Mouse (Mus musculus): ENCODE data around the gene Iapp. TPM values are rescaled to one million over a fixed set of nuclear protein-coding genes. Genes with fewer than 3 reads are reported as not detected.
"Not testable (repeated sequence)": the region's sequence is repeated elsewhere in the genome, so short reads cannot be mapped to it uniquely, and the experiment has no call there.

The Iapp gene
- polyA plus RNA-seq (2012; rRNA removed): not detected in 2 replicates
- polyA plus RNA-seq (2014; fragmentation: Nextera tagmentation; extraction: Ambion mirVana): not detected in 2 replicates

DNA sequence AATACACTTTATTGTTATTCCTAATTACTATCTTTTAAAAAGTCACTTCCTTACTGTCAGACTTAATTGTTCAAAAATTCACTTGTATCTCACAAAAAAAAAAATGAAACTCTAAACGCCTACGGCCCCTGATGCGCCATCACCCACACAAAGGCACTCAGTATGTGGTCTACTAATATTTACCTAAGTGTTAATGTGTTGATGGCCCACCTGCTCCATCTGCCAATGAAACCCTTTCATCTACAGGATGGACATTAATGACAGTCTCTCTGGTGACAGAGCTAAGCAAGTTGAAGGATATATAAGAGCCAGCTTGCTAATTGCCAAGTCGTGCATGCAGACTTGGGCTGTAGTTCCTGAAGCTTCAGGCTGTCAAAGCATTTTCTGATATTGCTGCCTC is at the start of gene Iapp:
Gene Iapp (plus strand): TSS at position 326 of the 400 bp plus-strand sequence.
- DNase-seq (ENCODE audit: low spot score): no peak
- WGBS: 56% methylated on average over 4 of the region's 4 CpGs
- no peak for ATAC-seq (ENCODE audit: low FRiP score, low read depth)

DNA sequence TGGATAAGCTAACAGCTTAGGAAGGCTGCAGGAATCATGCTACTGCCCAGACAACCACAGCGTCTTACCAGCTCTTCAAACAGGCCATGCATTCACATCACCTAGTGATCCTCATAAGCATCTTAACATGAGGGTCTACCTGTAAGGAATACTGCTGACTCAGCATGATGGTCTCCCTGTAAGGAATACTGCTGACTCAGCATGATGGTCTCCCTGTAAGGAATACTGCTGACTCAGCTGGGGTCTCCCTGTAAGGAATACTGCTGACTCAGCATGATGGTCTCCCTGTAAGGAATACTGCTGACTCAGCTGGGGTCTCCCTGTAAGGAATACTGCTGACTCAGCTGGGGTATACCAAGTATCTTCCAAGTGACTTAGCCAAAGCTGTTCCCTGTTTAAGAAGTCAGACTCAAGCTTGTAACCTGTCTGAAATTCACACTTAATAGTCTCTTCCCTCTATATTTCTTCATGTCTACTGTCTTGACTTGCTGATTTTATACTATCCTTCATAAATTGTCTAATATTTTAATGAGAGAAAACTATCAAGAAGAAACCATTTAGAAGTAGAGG is 47.4 kb upstream of the Iapp start:
- not testable (repeated sequence) for H3K9me3 ChIP-seq (ENCODE audit: control insufficient read depth, low read length); ATAC-seq (ENCODE audit: low FRiP score, low read depth); H3K27me3 ChIP-seq (ENCODE audit: control insufficient read depth, insufficient read depth, low read length); H3K9ac ChIP-seq (ENCODE audit: low read depth, low read length, severe bottlenecking); DNase-seq (ENCODE audit: low spot score); H3K4me2 ChIP-seq (replicated peaks; ENCODE audit: low read depth, low read length, severe bottlenecking); H3K36me3 ChIP-seq (ENCODE audit: control insufficient read depth, insufficient read depth, low read length); H3K4me1 ChIP-seq (ENCODE audit: control insufficient read depth, insufficient read depth, low read length); H3K27ac ChIP-seq (replicated peaks; ENCODE audit: low read depth, low read length); H3K4me3 ChIP-seq (replicated peaks; ENCODE audit: low read length)
- 83% methylated on average over 1 of the region's 1 CpGs for WGBS

More for the DNA sequence above, at the start of gene Iapp:
- no peak within 1 kb of the TSS for H3K9ac ChIP-seq (ENCODE audit: low read depth, low read length, severe bottlenecking)
- H3K36me3 ChIP-seq (ENCODE audit: control insufficient read depth, insufficient read depth, low read length): no peaks in the 10 kb centered on the region
- H3K9me3 ChIP-seq (ENCODE audit: control insufficient read depth, low read length): no peaks in the 10 kb centered on the region
- no peak for TF ChIP-seq POLR2A (IDR thresholded peaks at IDR 0.05; ENCODE audit: borderline replicate concordance, extremely low read depth, insufficient read depth, insufficient read length)
- no peak within 1 kb of the TSS for H3K4me2 ChIP-seq (replicated peaks; ENCODE audit: low read depth, low read length, severe bottlenecking)
- H3K4me1 ChIP-seq (ENCODE audit: control insufficient read depth, insufficient read depth, low read length): no peaks in the 10 kb centered on the region
- no peak within 1 kb of the TSS for H3K4me3 ChIP-seq (replicated peaks; ENCODE audit: low read length)
- no peaks in the 10 kb centered on the region for H3K27me3 ChIP-seq (ENCODE audit: control insufficient read depth, insufficient read depth, low read length)
- no peak within 1 kb of the TSS for H3K27ac ChIP-seq (replicated peaks; ENCODE audit: low read depth, low read length)

DNA sequence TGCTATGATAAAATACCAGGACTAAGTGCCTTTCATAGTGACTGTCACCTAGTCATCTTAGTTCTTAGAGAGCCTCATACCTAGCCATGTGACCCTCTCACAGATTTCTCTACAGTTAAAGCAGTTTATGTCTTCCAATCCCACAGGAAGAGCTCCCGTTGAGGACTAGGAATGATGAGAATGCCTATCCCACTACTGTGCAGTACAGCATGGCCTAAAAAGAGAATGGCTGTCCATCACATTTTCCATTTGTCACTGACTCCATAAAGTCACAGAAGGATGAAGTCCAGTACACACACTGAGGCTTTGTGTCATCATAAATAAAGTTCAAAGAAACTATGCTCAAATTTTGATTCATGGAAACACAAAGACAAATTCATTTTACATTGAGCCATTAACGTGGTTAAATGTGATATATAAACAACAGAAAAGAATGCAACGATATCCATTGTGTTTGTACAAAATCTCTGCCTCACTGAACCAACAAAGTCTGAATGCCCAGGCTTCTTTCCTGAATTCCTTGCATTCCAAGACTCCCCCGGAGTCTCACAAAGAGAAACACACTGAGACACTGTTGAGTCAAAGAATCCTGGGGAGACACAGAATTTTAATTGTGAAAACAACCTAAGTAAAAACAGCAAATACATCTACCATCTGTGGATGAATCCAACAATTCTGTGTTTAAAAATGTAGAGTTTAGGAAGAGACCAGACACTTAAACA is 22.3 kb upstream of the Iapp start:
- ATAC-seq (ENCODE audit: low FRiP score, low read depth) (no peak), DNase-seq (ENCODE audit: low spot score) (no peak)
- Histone ChIP-seq H3K4me1 (ENCODE audit: control insufficient read depth, insufficient read depth, low read length) (no peaks in the 10 kb centered on the region), H3K36me3 (ENCODE audit: control insufficient read depth, insufficient read depth, low read length) (no peaks in the 10 kb centered on the region), H3K4me2 (replicated peaks; ENCODE audit: low read depth, low read length, severe bottlenecking) (no peak overlapping the region), H3K9ac (ENCODE audit: low read depth, low read length, severe bottlenecking) (no peak overlapping the region), H3K9me3 (ENCODE audit: control insufficient read depth, low read length) (no peaks in the 10 kb centered on the region), H3K27ac (replicated peaks; ENCODE audit: low read depth, low read length) (no peak overlapping the region), H3K27me3 (ENCODE audit: control insufficient read depth, insufficient read depth, low read length) (no peaks in the 10 kb centered on the region), H3K4me3 (replicated peaks; ENCODE audit: low read length) (no peak overlapping the region)
- no peak for TF ChIP-seq POLR2A (IDR thresholded peaks at IDR 0.05; ENCODE audit: borderline replicate concordance, extremely low read depth, insufficient read depth, insufficient read length)
- WGBS: 48% methylated on average over 4 of the region's 4 CpGs

DNA sequence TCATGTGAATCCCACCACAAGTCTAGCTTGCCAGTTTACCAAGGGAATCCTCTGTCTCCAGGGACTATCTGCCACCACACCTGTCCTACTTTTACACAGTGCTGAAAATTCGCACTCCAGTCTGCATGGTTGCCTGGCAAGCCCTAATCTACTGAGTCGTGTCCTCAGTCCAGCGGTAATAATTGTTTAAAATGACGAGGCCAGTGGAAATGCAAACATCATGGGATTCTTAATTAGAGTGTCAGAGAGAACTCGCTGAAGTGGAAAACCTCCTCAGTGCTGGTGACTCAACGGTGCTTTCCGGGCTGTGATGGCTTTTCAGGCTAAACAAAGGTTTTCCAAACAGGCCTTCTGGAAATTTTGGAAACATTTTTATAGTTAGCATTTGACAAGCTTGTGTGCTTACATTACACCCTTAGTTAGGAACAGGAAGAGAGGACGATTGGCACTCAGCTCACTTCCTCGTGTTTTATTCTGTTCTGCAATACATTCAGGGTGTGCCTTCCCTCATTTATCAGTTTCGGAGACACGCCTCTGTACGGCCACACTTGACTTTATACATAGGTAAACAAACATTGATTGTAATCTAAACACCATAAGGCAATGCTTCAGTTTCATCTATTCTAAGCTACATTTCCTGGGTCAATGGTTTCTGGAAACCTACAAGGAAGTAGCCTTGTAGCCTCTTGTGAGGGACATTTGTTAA is 8.7 kb upstream of the Iapp start:
- 85% methylated on average over 12 of the region's 12 CpGs for WGBS
- Histone ChIP-seq H3K27me3 (ENCODE audit: control insufficient read depth, insufficient read depth, low read length) (no peaks in the 10 kb centered on the region), H3K4me1 (ENCODE audit: control insufficient read depth, insufficient read depth, low read length) (no peaks in the 10 kb centered on the region), H3K9ac (ENCODE audit: low read depth, low read length, severe bottlenecking) (no peak overlapping the region), H3K4me3 (replicated peaks; ENCODE audit: low read length) (no peak overlapping the region), H3K36me3 (ENCODE audit: control insufficient read depth, insufficient read depth, low read length) (no peaks in the 10 kb centered on the region), H3K4me2 (replicated peaks; ENCODE audit: low read depth, low read length, severe bottlenecking) (no peak overlapping the region), H3K9me3 (ENCODE audit: control insufficient read depth, low read length) (no peaks in the 10 kb centered on the region), H3K27ac (replicated peaks; ENCODE audit: low read depth, low read length) (no peak overlapping the region)
- TF ChIP-seq POLR2A (IDR thresholded peaks at IDR 0.05; ENCODE audit: borderline replicate concordance, extremely low read depth, insufficient read depth, insufficient read length): no peak
- ATAC-seq (ENCODE audit: low FRiP score, low read depth): no peak
- DNase-seq (ENCODE audit: low spot score): no peak

DNA sequence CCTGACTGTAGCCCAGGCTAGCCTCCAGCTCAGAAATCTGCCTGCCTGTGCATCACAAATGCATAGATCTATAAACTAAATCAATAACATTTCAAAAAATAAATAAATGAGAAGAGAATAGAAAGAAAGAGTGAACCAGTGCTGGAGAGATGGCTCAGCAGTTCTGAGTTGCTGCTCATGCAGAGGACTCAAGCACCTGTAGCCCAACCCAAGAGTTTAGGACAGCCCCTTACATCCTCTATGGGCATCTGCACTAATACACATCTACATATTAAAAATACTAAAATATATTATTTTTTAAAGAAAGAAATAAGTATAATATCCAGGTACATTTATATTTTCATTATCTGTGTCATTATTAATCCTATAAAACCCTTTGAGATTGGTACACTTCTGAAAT is 6.9 kb downstream of the Iapp start:
- H3K27ac ChIP-seq (replicated peaks; ENCODE audit: low read depth, low read length): no peak overlapping the region
- no peaks in the 10 kb centered on the region for H3K27me3 ChIP-seq (ENCODE audit: control insufficient read depth, insufficient read depth, low read length)
- H3K4me1 ChIP-seq (ENCODE audit: control insufficient read depth, insufficient read depth, low read length): no peaks in the 10 kb centered on the region
- H3K9me3 ChIP-seq (ENCODE audit: control insufficient read depth, low read length): peaks cover 7% of the 10 kb centered on the region
- no peak for TF ChIP-seq POLR2A (IDR thresholded peaks at IDR 0.05; ENCODE audit: borderline replicate concordance, extremely low read depth, insufficient read depth, insufficient read length)
- no peaks in the 10 kb centered on the region for H3K36me3 ChIP-seq (ENCODE audit: control insufficient read depth, insufficient read depth, low read length)
- H3K4me2 ChIP-seq (replicated peaks; ENCODE audit: low read depth, low read length, severe bottlenecking): no peak overlapping the region
- no peak for ATAC-seq (ENCODE audit: low FRiP score, low read depth)
- no peak overlapping the region for H3K4me3 ChIP-seq (replicated peaks; ENCODE audit: low read length)
- no peak for DNase-seq (ENCODE audit: low spot score)
- H3K9ac ChIP-seq (ENCODE audit: low read depth, low read length, severe bottlenecking): no peak overlapping the region
